Mouse (Mus musculus) MEL (cell line): ENCODE measurements at regions not wholly inside any gene's neighbourhood (a gene's known extent, or its start where the extent isn't known, plus 50 kb on each side); places are given as distances from the start of the nearest gene placed in this dataset.

Experiments
- DNase-seq: peaks from one replicate; pipeline ENCODE4 v3.0.0; 2011; ENCODE audit warnings: low read depth, low spot score
- H3K27ac ChIP-seq: 2 replicates; pipeline ENCODE4 v1.5.1; 2012; ENCODE audit warnings: low read depth, mild to moderate bottlenecking, control low read depth, low read length, moderate library complexity; ENCODE audit not compliant: control insufficient read depth
- H3K27me3 ChIP-seq, 2 experiments: fragments of 150-350 bp in 1 of 2; sonication (generic) in 1 of 2; 2 replicates each; pipeline ENCODE4 v1.6.1; 2012; ENCODE audit warnings: low read length in 2 of 2, mild to moderate bottlenecking in 2 of 2, improper control_type of control experiment in 1 of 2, moderate library complexity in 1 of 2; ENCODE audit not compliant: insufficient read depth in 2 of 2, control insufficient read depth in 1 of 2
- H3K36me3 ChIP-seq, 2 experiments: 2 replicates each; pipeline ENCODE4 v1.6.1; 2012 to 2014; ENCODE audit warnings: low read length in 2 of 2, improper control_type of control experiment in 1 of 2, inconsistent platforms in 1 of 2, mild to moderate bottlenecking in 1 of 2; ENCODE audit not compliant: insufficient read depth in 2 of 2, control insufficient read depth in 1 of 2
- H3K4me1 ChIP-seq, 2 experiments: fragments of 150-350 bp in 1 of 2; sonication (generic) in 1 of 2; 2 replicates each; pipeline ENCODE4 v1.6.1; 2012; ENCODE audit warnings: low read length in 2 of 2, improper control_type of control experiment in 1 of 2, mild to moderate bottlenecking in 1 of 2; ENCODE audit not compliant: insufficient read depth in 2 of 2, control insufficient read depth in 1 of 2
- H3K4me3 ChIP-seq, 2 experiments: fragments of 150-350 bp in 1 of 2; sonication (generic) in 1 of 2; 2 replicates each; pipeline ENCODE4 v1.5.1; 2012; ENCODE audit warnings: low read depth in 2 of 2, low read length in 2 of 2, mild to moderate bottlenecking in 2 of 2, moderate library complexity in 2 of 2, control low read depth in 1 of 2, improper control_type of control experiment in 1 of 2; ENCODE audit not compliant: control insufficient read depth in 1 of 2, insufficient read depth in 1 of 2
- H3K79me2 ChIP-seq: 2 replicates; pipeline ENCODE4 v1.6.1; 2012; ENCODE audit warnings: mild to moderate bottlenecking, low read length, moderate library complexity; ENCODE audit not compliant: control insufficient read depth, poor library complexity, insufficient read depth
- H3K9ac ChIP-seq: 2 replicates; pipeline ENCODE4 v1.6.1; 2012; ENCODE audit warnings: low read depth, mild to moderate bottlenecking, control low read depth, low read length, moderate library complexity; ENCODE audit not compliant: control insufficient read depth, poor library complexity, severe bottlenecking
- H3K9me3 ChIP-seq: fragments of 150-350 bp; sonication (generic); replicated peaks from 2 replicates; pipeline ENCODE4 v1.6.1; 2012; ENCODE audit warnings: mild to moderate bottlenecking, low read length, improper control_type of control experiment, moderate library complexity; ENCODE audit not compliant: insufficient read depth
- CHD1 ChIP-seq: IDR thresholded peaks from 2 replicates; pipeline ENCODE4 v1.6.1; 2012; ENCODE audit warnings: low read depth, mild to moderate bottlenecking, inconsistent platforms, low read length, improper control_type of control experiment
- CTCF ChIP-seq, 3 experiments: IDR thresholded peaks in 2 of 3; conservative IDR thresholded peaks in 1 of 3; 2 replicates each; pipeline ENCODE4 v1.5.1; 2011 to 2012; ENCODE audit warnings: low read length in 3 of 3, low read depth in 2 of 3, mild to moderate bottlenecking in 2 of 3, improper control_type of control experiment in 1 of 3, inconsistent platforms in 1 of 3, mixed read lengths in 1 of 3, moderate library complexity in 1 of 3; ENCODE audit not compliant: control insufficient read depth in 1 of 3, insufficient read depth in 1 of 3, poor library complexity in 1 of 3, severe bottlenecking in 1 of 3
- ETS1 ChIP-seq: IDR thresholded peaks from 2 replicates; pipeline ENCODE4 v1.6.1; 2012; ENCODE audit warnings: low read depth, mild to moderate bottlenecking, inconsistent platforms, low read length, improper control_type of control experiment, moderate library complexity
- JUND ChIP-seq: IDR thresholded peaks from 2 replicates; pipeline ENCODE4 v1.6.1; 2011; ENCODE audit warnings: low read depth, mild to moderate bottlenecking, improper control_type of control experiment, low read length
- MXI1 ChIP-seq: IDR thresholded peaks from 2 replicates; pipeline ENCODE4 v1.6.1; 2011; ENCODE audit warnings: mild to moderate bottlenecking, low read depth, low read length, improper control_type of control experiment
- NELFE ChIP-seq: IDR thresholded peaks from 2 replicates; pipeline ENCODE4 v1.6.1; 2011; ENCODE audit warnings: low read depth, low read length, improper control_type of control experiment
- POLR2AphosphoS5 ChIP-seq: IDR thresholded peaks from 2 replicates; pipeline ENCODE4 v1.6.1; 2012; ENCODE audit warnings: low read depth, borderline replicate concordance, mild to moderate bottlenecking, inconsistent platforms, low read length, moderate library complexity, mixed read lengths
- RAD21 ChIP-seq: IDR thresholded peaks from 2 replicates; pipeline ENCODE4 v1.6.1; 2011; ENCODE audit warnings: mild to moderate bottlenecking, low read depth, low read length, improper control_type of control experiment
- SIN3A ChIP-seq: IDR thresholded peaks from 2 replicates; pipeline ENCODE4 v1.6.1; 2012; ENCODE audit warnings: low read length, improper control_type of control experiment, inconsistent platforms
- SMC3 ChIP-seq: IDR thresholded peaks from 2 replicates; pipeline ENCODE4 v1.6.1; 2011; ENCODE audit warnings: low read depth, low read length, improper control_type of control experiment
- ZMIZ1 ChIP-seq: IDR thresholded peaks from 2 replicates; pipeline ENCODE4 v1.6.1; 2012; ENCODE audit warnings: low read depth, mild to moderate bottlenecking, inconsistent platforms, low read length, improper control_type of control experiment, moderate library complexity
- ZNF384 ChIP-seq: IDR thresholded peaks from 2 replicates; pipeline ENCODE4 v1.6.1; 2012; ENCODE audit warnings: low read depth, mild to moderate bottlenecking, inconsistent platforms, low read length, improper control_type of control experiment

- H3K4me1 ChIP-seq = peaks cover 3 to 38% of the 10 kb centered on the region in 2 experiments
- no peak overlapping the region for H3K27ac ChIP-seq
- H3K4me3 ChIP-seq = no peak overlapping the region
- no peaks in the 10 kb centered on the region for H3K9me3 ChIP-seq
- H3K79me2 ChIP-seq = peaks cover 16% of the 10 kb centered on the region
- DNase-seq = no peak
- TF ChIP-seq MXI1 = no peak
- no peak for TF ChIP-seq ZNF384
- H3K36me3 ChIP-seq = peaks cover 0 to 25% of the 10 kb centered on the region in 2 experiments; a peak in 2 of 4 replicates
- no peaks in the 10 kb centered on the region for H3K27me3 ChIP-seq
- no peak overlapping the region for H3K9ac ChIP-seq
Measured at GRCm38 (mm10) chr2:128418960-128419359, 172.0 kb upstream of the Spdye4c start.

GRCm38 (mm10) chr2:128420406-128420805 is 170.6 kb upstream of the Spdye4c start:
- H3K4me1 ChIP-seq = peaks cover 4 to 42% of the 10 kb centered on the region in 2 experiments

GRCm38 (mm10) chr2:128422677-128423076 is 168.3 kb upstream of the Spdye4c start:
- no peak overlapping the region for H3K27ac ChIP-seq
- no peak overlapping the region for H3K9ac ChIP-seq
- H3K4me3 ChIP-seq = no peak overlapping the region
- no peaks in the 10 kb centered on the region for H3K27me3 ChIP-seq
- peaks cover 0 to 34% of the 10 kb centered on the region in 2 experiments; a peak in 2 of 4 replicates for H3K36me3 ChIP-seq
- H3K4me1 ChIP-seq = peaks cover 7 to 51% of the 10 kb centered on the region in 2 experiments
- no peaks in the 10 kb centered on the region for H3K9me3 ChIP-seq
- TF ChIP-seq POLR2AphosphoS5 (no peak), SMC3 (peak; percentile 45), ZMIZ1 (no peak), RAD21 (peak; percentile 13), CTCF (IDR thresholded peaks at IDR 0.05 in 2 of 3, conservative IDR thresholded peaks at IDR 0.05 in 1 of 3; ENCODE audit: control insufficient read depth in 1 of 3, insufficient read depth in 1 of 3, low read depth in 2 of 3, low read length in 3 of 3, poor library complexity in 1 of 3, severe bottlenecking in 1 of 3) (peak; percentile 69 to 85 (median 83))
- H3K79me2 ChIP-seq = peaks cover 27% of the 10 kb centered on the region
- peak; percentile 55 for DNase-seq

More at GRCm38 (mm10) chr2:128420406-128420805, 170.6 kb upstream of the Spdye4c start:
- no peak for DNase-seq
- Histone ChIP-seq H3K4me3 (no peak overlapping the region), H3K9ac (no peak overlapping the region), H3K36me3 (peaks cover 0 to 24% of the 10 kb centered on the region in 2 experiments; a peak in 2 of 4 replicates), H3K9me3 (no peaks in the 10 kb centered on the region), H3K27ac (no peak overlapping the region), H3K27me3 (no peaks in the 10 kb centered on the region), H3K79me2 (peaks cover 23% of the 10 kb centered on the region)
- TF ChIP-seq JUND = no peak
- TF ChIP-seq SIN3A = no peak
- TF ChIP-seq CHD1 = no peak
- no peak for TF ChIP-seq NELFE
- no peak for TF ChIP-seq ETS1
